Mouse (Mus musculus) thymus, adult 2 months (tissue): Measurements from ENCODE around the gene Lmf1. TPM values are rescaled to one million over a fixed set of nuclear protein-coding genes. Genes with fewer than 3 reads are reported as not detected.

Experiments
- DNase-seq: peaks from one replicate; pipeline ENCODE4 v3.0.0; 2021
- H3K27ac ChIP-seq: fragments of 200-500 bp; 2 replicates; pipeline ENCODE4 v1.5.1; 2012; ENCODE audit warnings: low read length, control low read depth; ENCODE audit not compliant: control insufficient read depth, insufficient read depth
- H3K27me3 ChIP-seq: fragments of 200-500 bp; 2 replicates; pipeline ENCODE4 v1.6.1; 2012; ENCODE audit warnings: mild to moderate bottlenecking, low read length, moderate library complexity, mixed read lengths; ENCODE audit not compliant: control insufficient read depth, insufficient read depth
- H3K36me3 ChIP-seq: fragments of 200-500 bp; 2 replicates; pipeline ENCODE4 v1.6.1; 2012; ENCODE audit warnings: mild to moderate bottlenecking, low read length, moderate library complexity; ENCODE audit not compliant: control insufficient read depth, insufficient read depth
- H3K4me1 ChIP-seq: fragments of 200-500 bp; replicated peaks from 2 replicates; pipeline ENCODE4 v1.6.1; 2012; ENCODE audit warnings: low read length; ENCODE audit not compliant: control insufficient read depth, insufficient read depth
- H3K4me3 ChIP-seq: fragments of 200-500 bp; 2 replicates; pipeline ENCODE4 v1.5.1; 2012; ENCODE audit warnings: mild to moderate bottlenecking, low read length, control low read depth, moderate library complexity; ENCODE audit not compliant: control insufficient read depth, insufficient read depth
- CTCF ChIP-seq: fragments of 200-500 bp; IDR thresholded peaks from 2 replicates; pipeline ENCODE4 v1.5.1; 2012; ENCODE audit warnings: mild to moderate bottlenecking, control low read depth, low read length, moderate library complexity, borderline replicate concordance; ENCODE audit not compliant: control insufficient read depth, poor library complexity, insufficient read depth; ENCODE audit errors: extremely low read depth
- POLR2A ChIP-seq: fragments of 200-500 bp; IDR thresholded peaks from 2 replicates; pipeline ENCODE4 v1.6.1; 2012; ENCODE audit warnings: mild to moderate bottlenecking, low read length, control low read depth, moderate library complexity; ENCODE audit not compliant: control insufficient read depth, poor library complexity, insufficient read depth; ENCODE audit errors: extremely low read depth
- WGBS: fragments of 180-500 bp; shearing (Covaris S2); methylation state at CpG from one replicate; pipeline ENCODE4 v1.1.7; 2018; 5-methylcytosine and 5-hydroxymethylcytosine counted together
- polyA plus RNA-seq: library from polyadenylated mRNA; depleted of rRNA; stranded (reverse); fragments of >200 nt; gene quantifications from 2 replicates; pipeline ENCODE4 v1.2.3, GENCODE M21; 2012

Gene Lmf1
- polyA plus RNA-seq, 1 experiment = 25.2 TPM

DNA sequence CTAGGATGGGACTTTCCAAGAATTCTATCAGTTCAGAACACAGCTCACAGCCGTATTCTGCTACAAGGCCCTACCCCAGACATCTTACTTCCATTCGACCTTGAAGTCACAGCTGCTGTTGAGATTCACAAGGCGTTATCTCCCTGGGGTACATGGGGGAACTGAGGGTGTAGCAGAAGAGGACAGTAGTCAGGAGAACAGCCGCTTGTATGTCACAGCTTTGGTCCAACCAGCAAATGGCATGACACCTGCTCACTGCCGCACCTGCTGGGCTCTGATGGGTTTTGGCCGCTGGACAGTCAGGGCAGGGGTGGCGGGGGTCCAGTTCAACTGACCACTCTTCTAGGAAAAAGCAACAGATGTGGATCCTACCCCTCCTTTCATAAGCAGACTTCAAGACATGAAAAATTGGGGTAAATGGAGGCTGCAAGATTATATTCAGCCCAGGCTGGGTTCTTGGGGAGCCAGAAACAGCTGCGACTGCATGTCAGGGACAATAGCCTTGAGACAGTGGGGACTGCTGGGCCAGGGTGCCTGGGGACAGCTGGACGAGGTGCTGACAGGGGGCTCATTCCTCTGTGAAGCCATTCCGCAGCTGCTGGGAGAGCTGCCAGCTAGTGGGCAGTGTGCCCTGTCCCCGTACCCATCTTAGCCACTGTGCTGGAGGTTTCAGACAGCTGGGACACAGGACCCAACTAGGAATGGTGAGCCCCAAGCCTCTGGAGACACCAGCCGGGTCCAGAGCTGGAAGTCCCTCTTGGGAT is 3.5 kb upstream of the Lmf1 start:
- TF ChIP-seq POLR2A (no peak), CTCF (no peak)
- H3K27ac ChIP-seq = no peak overlapping the region

DNA sequence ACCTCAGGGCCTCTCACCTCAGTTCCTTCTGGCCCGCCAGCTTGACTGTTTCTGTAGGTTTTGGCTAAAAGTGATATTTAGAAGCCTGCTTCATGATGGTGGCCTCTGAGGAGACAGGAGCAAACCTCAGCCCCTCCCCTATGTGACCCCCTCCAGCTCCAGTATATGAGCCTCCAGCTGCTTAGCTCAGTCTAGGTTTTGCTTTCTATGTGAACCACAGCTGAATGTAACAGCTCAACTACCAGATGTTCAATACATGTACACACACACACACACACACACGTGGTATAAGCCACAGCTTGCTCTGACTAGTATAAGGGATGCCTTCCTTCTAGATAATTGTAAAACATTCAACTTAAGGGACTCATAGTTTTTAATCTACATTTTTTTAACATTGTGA is 2.9 kb upstream of the Lmf1 start:
- Histone ChIP-seq H3K4me1 (peaks cover 7% of the 10 kb centered on the region), H3K36me3 (no peaks in the 10 kb centered on the region), H3K27me3 (peaks cover 1% of the 10 kb centered on the region; the same call in 1 of the 2 replicates), H3K4me3 (no peak overlapping the region), H3K27ac (no peak overlapping the region)
- WGBS = 55% methylated on average over 2 of the region's 2 CpGs
- TF ChIP-seq POLR2A = no peak
- TF ChIP-seq CTCF = no peak
- no peak for DNase-seq

More for the DNA sequence above, 3.5 kb upstream of the Lmf1 start:
- DNase-seq = no peak
- H3K27me3 ChIP-seq = peaks cover 4% of the 10 kb centered on the region; the same call in 1 of the 2 replicates
- no peak overlapping the region for H3K4me3 ChIP-seq
- peaks cover 12% of the 10 kb centered on the region for H3K4me1 ChIP-seq
- H3K36me3 ChIP-seq = no peaks in the 10 kb centered on the region
- 91% methylated on average over 12 of the region's 12 CpGs for WGBS

GRCm38 (mm10) chr17:25577263-25577662 is 1.6 kb upstream of the Lmf1 start:
- Histone ChIP-seq H3K27me3 (no peaks in the 10 kb centered on the region; the same call in 1 of the 2 replicates), H3K36me3 (no peaks in the 10 kb centered on the region), H3K4me1 (peaks cover 7% of the 10 kb centered on the region), H3K27ac (no peak overlapping the region), H3K4me3 (no peak overlapping the region)
- no peak for DNase-seq
- TF ChIP-seq CTCF (no peak), POLR2A (no peak)
- 76% methylated on average over 6 of the region's 6 CpGs for WGBS

- no peaks in the 10 kb centered on the region for H3K27me3 ChIP-seq
- no peaks in the 10 kb centered on the region for H3K36me3 ChIP-seq
- DNase-seq = no peak
- 77% methylated on average over 2 of the region's 2 CpGs for WGBS
- TF ChIP-seq CTCF (no peak), POLR2A (no peak)
- peaks cover 7% of the 10 kb centered on the region for H3K4me1 ChIP-seq
- no peak overlapping the region for H3K4me3 ChIP-seq
- no peak overlapping the region for H3K27ac ChIP-seq
These were observed 1.2 kb upstream of the Lmf1 start for GRCm38 (mm10) chr17:25577702-25578101.

GRCm38 (mm10) chr17:25579332-25580047 is 605 bp downstream of the Lmf1 start:
- Histone ChIP-seq H3K4me3 (peak overlapping the region; percentile 92), H3K27me3 (no peaks in the 10 kb centered on the region), H3K27ac (no peak overlapping the region), H3K36me3 (no peaks in the 10 kb centered on the region), H3K4me1 (peaks cover 7% of the 10 kb centered on the region)
- WGBS = 11% methylated on average over 21 of the region's 21 CpGs
- TF ChIP-seq POLR2A = no peak
- no peak for DNase-seq

DNA sequence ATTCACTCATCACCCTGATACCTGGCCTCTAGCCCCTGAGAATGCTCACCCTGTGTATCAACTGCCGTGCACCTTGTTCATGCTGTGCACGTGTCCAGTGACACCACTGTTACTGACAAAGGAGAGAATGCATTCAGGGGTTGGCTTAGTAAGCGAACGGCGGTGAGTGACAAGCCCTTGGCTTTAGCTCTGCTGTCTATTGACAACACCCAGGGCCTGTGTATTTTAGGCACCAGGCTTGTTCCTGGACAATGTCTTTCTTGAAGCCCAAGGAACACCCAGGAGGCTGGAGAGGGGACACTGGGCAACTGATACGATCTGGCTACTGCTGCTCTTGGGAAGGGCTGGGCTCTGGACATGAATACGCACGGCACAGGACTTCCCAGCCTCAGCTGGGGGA is 3.2 kb downstream of the Lmf1 start:
- Histone ChIP-seq H3K36me3 (no peaks in the 10 kb centered on the region; the same call in 1 of the 2 replicates), H3K27me3 (no peaks in the 10 kb centered on the region), H3K4me3 (no peak overlapping the region), H3K4me1 (peaks cover 7% of the 10 kb centered on the region), H3K27ac (no peak overlapping the region)
- no peak for DNase-seq
- TF ChIP-seq POLR2A (no peak), CTCF (no peak)
- WGBS = 95% methylated on average over 8 of the region's 8 CpGs
